Mouse (Mus musculus) ES-Bruce4 (cell line): ENCODE measurements at regions not wholly inside any gene's neighbourhood (a gene's known extent, or its start where the extent isn't known, plus 50 kb on each side); places are given as distances from the start of the nearest gene placed in this dataset.

Source experiments
- H3K27ac ChIP-seq: 2 replicates; pipeline ENCODE4 v1.5.1; 2012; ENCODE audit warnings: low read length, inconsistent platforms; ENCODE audit not compliant: insufficient read depth
- H3K27me3 ChIP-seq: 2 replicates; pipeline ENCODE4 v1.6.1; 2012; ENCODE audit warnings: mild to moderate bottlenecking, low read length, inconsistent platforms; ENCODE audit not compliant: control insufficient read depth, poor library complexity, insufficient read depth, severe bottlenecking
- H3K36me3 ChIP-seq: 2 replicates; pipeline ENCODE4 v1.6.1; 2012; ENCODE audit warnings: inconsistent platforms, mild to moderate bottlenecking, low read length, moderate library complexity; ENCODE audit not compliant: control insufficient read depth, poor library complexity, insufficient read depth, severe bottlenecking
- H3K4me1 ChIP-seq: one replicate; pipeline ENCODE4 v1.8.1; 2011; ENCODE audit warnings: low read length; ENCODE audit not compliant: control insufficient read depth, insufficient read depth
- H3K4me3 ChIP-seq: 2 replicates; pipeline ENCODE4 v1.5.1; 2011; ENCODE audit warnings: low read depth, mild to moderate bottlenecking, low read length
- H3K9ac ChIP-seq: 2 replicates; pipeline ENCODE4 v1.6.1; 2012; ENCODE audit warnings: low read depth, mild to moderate bottlenecking, inconsistent platforms; ENCODE audit not compliant: poor library complexity, severe bottlenecking
- H3K9me3 ChIP-seq: replicated peaks from 2 replicates; pipeline ENCODE4 v1.6.1; 2012; ENCODE audit warnings: mild to moderate bottlenecking, low read length, inconsistent platforms; ENCODE audit not compliant: control insufficient read depth, poor library complexity, insufficient read depth, severe bottlenecking
- CTCF ChIP-seq: IDR thresholded peaks from one replicate; pipeline ENCODE4 v1.8.1; 2011; ENCODE audit warnings: low read depth, low read length
- EP300 ChIP-seq: IDR thresholded peaks from 2 replicates; pipeline ENCODE4 v1.6.1; 2011; ENCODE audit warnings: low read depth, low read length; ENCODE audit not compliant: insufficient read depth
- POLR2A ChIP-seq: IDR thresholded peaks from one replicate; pipeline ENCODE4 v1.8.1; 2011; ENCODE audit warnings: low read length; ENCODE audit not compliant: insufficient read depth

DNA sequence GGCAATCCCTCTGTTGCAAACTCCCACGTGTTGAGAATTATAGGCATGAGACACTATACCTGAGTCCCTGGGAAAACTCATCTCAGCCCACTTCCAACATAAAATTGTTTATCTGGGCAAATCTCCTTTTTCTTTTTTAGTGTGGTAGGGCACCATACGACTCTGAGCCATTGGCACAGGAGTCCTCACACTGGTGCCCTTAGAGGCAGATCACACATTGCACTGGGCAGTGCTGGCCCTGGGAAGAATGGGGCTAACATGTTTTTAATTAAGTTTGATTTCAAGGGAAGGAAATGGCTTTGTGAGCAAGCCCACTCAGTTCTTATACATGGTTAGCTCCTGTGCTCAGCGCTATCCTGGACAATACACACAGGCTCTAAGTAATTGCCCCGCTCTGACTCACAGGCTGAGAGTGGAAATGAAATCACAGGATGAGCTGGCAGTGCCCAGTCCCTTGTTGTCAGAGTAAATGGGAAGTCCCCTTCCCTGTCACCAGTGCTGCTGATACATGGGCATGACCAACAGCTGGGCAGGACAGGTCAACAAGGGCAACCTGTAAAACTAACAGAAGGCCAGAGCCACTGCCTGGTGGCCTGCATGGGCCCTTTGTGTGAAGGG, 463.6 kb upstream of the Kif2a start:
- H3K9me3 ChIP-seq: no peaks in the 10 kb centered on the region
- no peak for TF ChIP-seq EP300
- TF ChIP-seq POLR2A: no peak
- TF ChIP-seq CTCF: no peak
- H3K27me3 ChIP-seq: no peaks in the 10 kb centered on the region
- no peak overlapping the region for H3K27ac ChIP-seq
- H3K9ac ChIP-seq: no peak overlapping the region
- H3K4me1 ChIP-seq: no peaks in the 10 kb centered on the region
- H3K4me3 ChIP-seq: no peak overlapping the region
- H3K36me3 ChIP-seq: no peaks in the 10 kb centered on the region

GRCm38 (mm10) chr13:107484630-107484998, 462.7 kb upstream of the Kif2a start:
- Histone ChIP-seq H3K4me1 (no peaks in the 10 kb centered on the region), H3K9ac (no peak overlapping the region), H3K27ac (no peak overlapping the region), H3K9me3 (no peaks in the 10 kb centered on the region), H3K27me3 (no peaks in the 10 kb centered on the region), H3K36me3 (no peaks in the 10 kb centered on the region), H3K4me3 (no peak overlapping the region)
- TF ChIP-seq CTCF: no peak

- Histone ChIP-seq H3K36me3 (no peaks in the 10 kb centered on the region), H3K9ac (no peak overlapping the region), H3K4me3 (no peak overlapping the region), H3K27ac (no peak overlapping the region), H3K9me3 (no peaks in the 10 kb centered on the region), H3K27me3 (no peaks in the 10 kb centered on the region), H3K4me1 (no peaks in the 10 kb centered on the region)
- TF ChIP-seq EP300: no peak
- TF ChIP-seq CTCF: no peak
- TF ChIP-seq POLR2A: no peak
Measured at GRCm38 (mm10) chr13:107483967-107484629, 462.2 kb upstream of the Kif2a start.

DNA sequence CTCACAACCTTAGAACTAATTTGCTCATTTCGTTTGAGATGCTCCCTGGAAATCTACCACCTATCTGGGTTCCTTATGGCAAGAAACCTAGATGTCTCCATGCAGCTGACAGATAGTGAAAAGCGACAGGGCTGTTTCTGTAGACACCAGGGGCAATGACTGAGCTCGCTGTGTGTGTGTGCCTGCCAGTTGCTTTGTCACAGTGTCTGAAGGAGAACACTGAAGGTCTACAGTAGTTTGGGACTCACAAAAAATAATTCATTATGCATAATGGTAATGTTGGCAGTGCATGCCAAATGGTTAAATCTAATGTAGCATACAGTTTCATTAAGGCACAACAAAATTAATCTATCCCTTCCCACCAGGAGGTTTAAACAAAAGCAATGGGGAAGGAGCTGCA, 453.2 kb upstream of the Kif2a start:
- TF ChIP-seq CTCF: no peak
- no peak for TF ChIP-seq POLR2A
- no peak for TF ChIP-seq EP300
- H3K9me3 ChIP-seq: no peaks in the 10 kb centered on the region
- no peaks in the 10 kb centered on the region for H3K27me3 ChIP-seq
- H3K4me1 ChIP-seq: no peaks in the 10 kb centered on the region
- no peak overlapping the region for H3K9ac ChIP-seq
- H3K27ac ChIP-seq: no peak overlapping the region
- no peaks in the 10 kb centered on the region for H3K36me3 ChIP-seq
- H3K4me3 ChIP-seq: no peak overlapping the region

GRCm38 (mm10) chr13:107469491-107470276, 447.8 kb upstream of the Kif2a start:
- no peak overlapping the region for H3K9ac ChIP-seq
- H3K27ac ChIP-seq: no peak overlapping the region
- H3K9me3 ChIP-seq: no peaks in the 10 kb centered on the region

DNA sequence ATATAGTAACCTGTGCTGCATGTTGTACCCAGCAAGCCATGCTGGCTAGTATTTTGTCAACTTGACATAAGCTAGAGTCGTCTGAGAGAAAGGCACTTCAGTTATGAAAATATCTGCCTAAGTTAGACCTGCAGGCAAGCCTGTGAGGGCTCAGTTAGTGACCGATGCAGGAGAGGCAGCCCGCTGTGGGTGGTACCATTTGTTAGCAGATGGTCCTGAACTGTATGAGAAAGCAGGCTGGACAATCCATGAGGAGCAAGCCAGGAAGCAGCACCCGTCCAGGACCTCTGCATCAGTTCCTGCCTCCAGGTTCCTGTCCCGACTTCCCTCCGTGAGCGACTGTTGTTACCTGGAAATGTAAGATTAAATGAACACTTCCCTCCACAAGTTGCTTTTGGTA, 440.9 kb upstream of the Kif2a start:
- H3K9ac ChIP-seq: no peak overlapping the region
- no peaks in the 10 kb centered on the region for H3K36me3 ChIP-seq
- H3K27me3 ChIP-seq: no peaks in the 10 kb centered on the region
- TF ChIP-seq CTCF (no peak), EP300 (no peak), POLR2A (no peak)
- H3K4me3 ChIP-seq: no peak overlapping the region
- H3K27ac ChIP-seq: no peak overlapping the region
- 0 out of 2 replicates have a peak, but pooled peaks cover 2% of the 10 kb centered on the region for H3K9me3 ChIP-seq
- no peaks in the 10 kb centered on the region for H3K4me1 ChIP-seq

More at GRCm38 (mm10) chr13:107469491-107470276, 447.8 kb upstream of the Kif2a start:
- TF ChIP-seq EP300: no peak
- no peak for TF ChIP-seq POLR2A
- no peak for TF ChIP-seq CTCF
- no peaks in the 10 kb centered on the region for H3K27me3 ChIP-seq
- no peaks in the 10 kb centered on the region for H3K4me1 ChIP-seq
- H3K4me3 ChIP-seq: peak overlapping the region; percentile 42
- H3K36me3 ChIP-seq: no peaks in the 10 kb centered on the region
